Mouse (Mus musculus) right cerebral cortex, adult 2 months (tissue): ENCODE data around the gene Fyb2.

Experiments used
- DNase-seq, 2 experiments: peaks; one replicate each; pipeline ENCODE4 v3.0.0; 2021 to 2022; ENCODE audit warnings: low spot score in 2 of 2

Gene Fyb2

DNA sequence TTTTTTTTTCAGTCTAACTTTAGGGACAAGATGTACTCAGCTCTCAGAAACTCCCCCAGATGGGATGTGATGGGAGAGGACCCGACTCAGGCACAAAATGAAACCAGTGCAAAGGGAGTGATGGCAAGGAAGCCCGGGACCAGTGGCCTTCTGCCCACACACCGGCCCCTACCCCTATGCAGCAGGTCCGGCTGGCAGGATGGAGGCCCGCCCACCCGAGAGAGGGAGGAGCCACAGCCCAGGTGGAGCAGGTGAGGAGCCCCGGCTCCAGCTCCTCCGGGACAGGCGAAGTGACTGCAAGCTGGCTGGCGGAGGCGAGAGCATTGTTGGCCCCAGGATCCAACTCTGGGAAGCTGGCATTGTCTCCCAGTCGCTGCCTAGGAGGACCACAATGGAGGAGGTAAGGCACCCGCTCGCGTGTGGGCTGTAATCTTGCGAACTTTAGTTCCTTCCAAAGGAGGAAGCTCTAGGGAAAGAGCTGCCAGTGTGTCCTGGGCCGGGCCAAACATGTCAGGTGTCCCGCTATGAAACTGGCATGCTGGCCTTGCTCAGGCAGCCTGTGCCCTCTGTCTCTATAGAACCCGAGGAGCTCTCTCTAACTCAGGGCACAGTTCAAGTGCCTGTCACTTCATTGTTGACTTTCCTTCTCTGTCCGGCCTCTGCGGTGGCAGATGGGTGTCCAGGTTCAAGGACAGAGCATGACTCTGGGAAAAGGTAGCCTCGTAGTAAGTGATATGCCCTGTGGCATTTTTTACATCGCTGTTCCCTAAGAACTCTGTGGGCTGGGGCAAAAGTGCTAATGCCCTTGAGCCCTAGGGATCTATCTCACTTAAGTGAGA, at the start of gene Fyb2:
Fyb2 (plus strand) TSS at position 166 of the 839 bp plus-strand sequence.
- DNase-seq: no peak

- DNase-seq: no peak
Measured at GRCm38 (mm10) chr4:104864397-104864796, 48.9 kb upstream of the Fyb2 start.

DNA sequence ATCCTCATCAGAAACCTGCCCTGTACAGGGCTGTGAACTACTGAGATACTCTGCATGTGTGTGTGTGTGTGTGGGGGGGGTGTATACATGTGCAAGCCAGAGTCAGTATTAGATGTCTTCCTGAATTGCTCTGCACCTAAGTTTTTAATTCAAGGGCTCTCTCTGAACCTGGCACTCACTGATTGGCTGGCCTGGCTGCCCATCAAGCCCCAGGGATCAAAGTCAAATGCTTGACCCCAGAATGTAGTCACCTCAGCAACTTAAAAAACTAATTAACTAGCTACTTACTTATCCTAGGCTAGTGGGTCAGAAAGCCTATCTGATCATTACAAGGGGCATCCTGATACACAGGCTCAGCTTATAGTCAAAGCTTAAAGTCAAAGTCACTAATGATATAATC, 43.7 kb upstream of the Fyb2 start:
- no peak for DNase-seq

DNA sequence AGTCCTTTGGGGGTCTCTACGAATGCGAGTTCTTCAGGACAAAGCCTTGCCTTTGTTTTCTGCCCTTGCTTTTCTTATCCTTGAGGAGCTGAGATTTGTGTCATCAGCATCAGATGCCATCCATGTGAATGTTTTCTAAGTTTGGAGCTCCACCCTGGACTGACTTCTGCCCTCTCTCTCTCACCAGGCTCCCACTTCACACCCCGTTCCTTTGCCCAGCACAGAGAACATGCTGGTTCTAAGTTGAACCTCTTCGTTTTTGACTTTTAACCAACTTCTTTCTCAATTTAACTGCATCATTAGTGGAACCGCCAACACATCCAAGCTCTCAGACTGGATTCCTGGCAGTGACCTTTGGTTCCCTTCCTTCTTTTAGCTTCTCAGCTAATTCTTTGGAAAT, 43.1 kb upstream of the Fyb2 start:
- no peak for DNase-seq

DNA sequence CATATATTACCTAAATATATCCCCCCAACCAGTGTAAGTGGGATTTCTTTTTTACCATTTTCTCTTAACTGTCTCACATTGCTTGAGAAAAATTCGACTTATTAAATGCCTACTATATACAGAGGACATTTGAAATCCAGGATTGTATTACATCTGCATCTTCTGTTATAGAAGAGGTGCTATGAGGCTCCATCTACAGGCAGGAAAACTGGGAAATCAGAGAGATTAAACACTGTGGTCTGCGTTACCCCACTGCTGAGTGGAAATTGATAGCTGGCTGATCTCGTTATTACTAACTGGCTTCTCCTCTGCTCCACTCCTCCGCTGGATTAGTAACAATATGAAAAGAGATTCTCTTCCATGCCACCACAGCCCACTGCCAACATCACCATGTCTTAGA, 37.4 kb upstream of the Fyb2 start:
- DNase-seq: no peak

- DNase-seq: no peak
Measured at GRCm38 (mm10) chr4:104876323-104876722, 36.9 kb upstream of the Fyb2 start, which contains the start of gene C8a. C8a (minus strand) TSS chr4:104876398.

DNA sequence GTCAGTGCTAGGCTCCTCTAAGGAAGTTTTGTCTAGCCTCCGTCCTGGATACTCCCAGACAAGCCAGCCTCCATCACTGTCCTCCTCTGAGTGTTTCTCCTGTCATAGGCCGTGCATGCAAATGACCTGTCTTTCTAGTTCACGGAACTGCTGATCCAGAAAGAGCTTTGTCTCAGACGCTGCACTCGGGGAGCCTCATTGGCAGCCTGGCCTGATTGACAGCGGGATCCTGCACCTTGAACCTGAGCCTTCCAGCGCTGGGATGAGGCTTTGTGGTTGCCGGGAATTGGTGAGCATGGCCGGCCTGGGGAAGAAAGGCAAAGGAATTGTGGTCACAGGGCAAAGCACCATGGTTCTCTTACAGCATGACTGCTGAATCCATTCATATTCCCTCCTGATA, 25.8 kb upstream of the Fyb2 start:
- DNase-seq: no peak

DNA sequence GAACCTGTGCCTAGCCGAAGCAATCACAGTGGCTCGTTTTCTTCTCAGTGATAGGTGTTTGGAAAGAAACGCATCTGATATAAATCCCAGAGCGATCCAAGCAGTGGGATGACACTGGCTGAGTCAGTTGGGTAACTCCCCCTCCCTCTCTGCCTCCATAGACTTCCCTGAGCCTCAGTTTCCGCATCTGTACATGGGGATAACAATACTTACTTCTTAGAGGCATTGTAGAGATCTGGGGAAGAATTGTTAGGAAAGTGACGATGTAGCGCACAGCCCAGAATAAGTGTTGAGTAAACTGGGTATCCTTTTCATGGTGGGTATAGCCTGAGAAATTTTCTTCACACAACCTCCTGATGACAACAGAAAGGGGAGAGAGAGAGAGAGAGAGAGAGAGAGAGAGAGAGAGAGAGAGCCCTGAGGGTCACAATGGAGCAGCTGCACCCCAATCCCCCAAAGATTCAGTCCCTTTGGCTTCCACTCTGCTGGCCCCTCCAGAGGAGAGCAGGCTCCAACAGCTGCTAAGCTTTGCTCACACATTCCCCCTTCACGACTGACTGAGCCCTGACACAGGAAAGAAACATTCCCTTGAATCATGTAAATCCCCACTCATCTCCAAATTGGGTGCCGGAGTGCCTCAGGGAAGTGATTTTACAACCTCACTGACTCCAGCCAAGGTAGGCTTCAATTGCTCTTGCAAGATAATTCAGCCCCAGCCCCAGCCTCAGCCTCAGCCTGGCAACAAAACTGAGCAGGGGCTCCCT, 24.6 kb upstream of the Fyb2 start:
- DNase-seq: no peak

- no peak for DNase-seq
Measured at GRCm38 (mm10) chr4:104891708-104892107, 21.5 kb upstream of the Fyb2 start.

GRCm38 (mm10) chr4:104893588-104893987, 19.7 kb upstream of the Fyb2 start:
- DNase-seq: no peak

GRCm38 (mm10) chr4:104894004-104894734, 19.1 kb upstream of the Fyb2 start:
- DNase-seq: peak; percentile 69 to 77

- no peak for DNase-seq
Measured at GRCm38 (mm10) chr4:104902836-104903235, 10.4 kb upstream of the Fyb2 start.

DNA sequence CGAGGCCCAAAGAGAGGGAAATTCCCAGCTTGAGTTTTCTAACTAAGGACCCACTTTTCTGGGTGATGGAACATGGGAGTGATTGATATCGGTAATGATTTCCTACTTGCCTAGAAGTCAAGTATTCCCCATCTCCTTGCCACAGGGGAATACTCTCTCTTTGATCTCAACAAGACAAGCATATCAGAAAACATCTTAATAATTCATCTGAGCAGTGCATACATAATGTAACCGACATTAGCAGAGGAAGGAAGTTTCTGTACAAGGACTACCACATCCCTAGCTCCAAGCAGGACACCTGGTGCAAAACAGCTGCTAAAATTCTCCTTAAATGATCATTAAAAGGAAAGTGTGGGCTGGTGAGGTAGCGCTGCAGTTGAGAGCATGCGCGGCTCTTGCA, 8.2 kb upstream of the Fyb2 start:
- no peak for DNase-seq

DNA sequence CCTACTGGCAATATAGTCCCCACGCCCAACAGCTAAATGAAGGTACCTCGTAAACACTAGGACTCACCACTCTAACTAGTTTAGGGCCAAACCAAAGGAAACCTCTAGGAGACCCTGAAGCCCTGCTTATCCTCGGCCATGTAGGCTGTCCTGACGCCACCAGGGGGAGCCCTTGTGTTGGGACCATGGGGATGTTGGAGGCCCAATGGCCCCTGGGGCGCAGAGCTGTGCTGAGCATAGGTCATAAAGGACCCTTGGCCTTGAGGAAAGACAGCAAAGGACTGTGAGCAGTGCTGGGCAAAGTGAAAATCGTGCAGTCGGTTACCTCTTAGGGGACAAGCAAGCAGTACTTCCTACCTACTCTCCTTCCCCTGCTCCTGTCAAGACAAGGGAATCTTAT, 1.6 kb upstream of the Fyb2 start:
- peak; percentile 65 to 73 for DNase-seq

DNA sequence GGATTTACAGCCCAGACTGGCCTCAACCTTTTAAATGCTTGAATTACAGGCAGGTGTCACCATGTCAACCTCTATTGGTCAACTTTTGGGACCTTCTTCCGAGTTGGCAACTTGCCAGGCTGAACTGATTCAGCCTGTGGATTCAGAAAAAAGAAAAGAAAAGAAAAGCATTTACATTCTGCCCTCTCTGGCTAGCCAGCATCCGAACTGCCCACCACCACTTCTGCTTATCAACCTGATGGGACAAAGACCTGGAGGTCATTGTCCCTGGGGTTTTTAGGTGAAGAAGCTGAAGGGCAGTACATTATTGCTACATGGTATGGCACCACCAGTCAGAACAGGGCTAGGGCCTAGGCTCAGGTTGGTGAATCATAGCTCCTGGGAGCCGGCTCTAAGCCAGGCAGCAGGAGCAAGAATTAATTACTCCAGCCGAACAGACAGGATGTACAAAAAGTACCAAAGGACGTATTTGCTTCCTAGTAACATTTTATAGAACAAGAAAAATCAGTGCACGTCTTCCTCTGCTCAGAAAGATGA, 1.5 kb downstream of the Fyb2 start:
- no peak for DNase-seq

- DNase-seq: no peak
Measured at GRCm38 (mm10) chr4:104918017-104918416, 4.8 kb downstream of the Fyb2 start.

DNA sequence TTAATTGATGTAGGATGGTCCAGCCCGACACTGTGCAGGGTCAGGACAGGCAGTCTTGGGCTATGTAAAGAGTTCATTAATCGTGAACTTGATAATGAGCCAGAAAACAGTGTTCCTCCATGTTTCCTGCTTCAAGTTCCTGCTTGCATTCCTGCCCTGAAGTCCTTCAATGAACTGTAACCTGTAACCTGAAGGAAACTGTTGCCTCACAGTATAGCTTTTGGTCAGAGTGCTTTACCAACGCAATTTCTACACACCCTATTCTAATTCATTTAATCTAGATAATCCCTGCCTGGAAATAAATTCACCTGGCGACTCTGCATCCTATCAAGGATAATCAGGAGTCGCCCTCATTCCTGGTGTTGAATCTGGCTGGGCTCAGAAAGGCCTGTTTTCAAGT, 12.1 kb downstream of the Fyb2 start:
- DNase-seq: no peak

GRCm38 (mm10) chr4:104929165-104929564, 15.9 kb downstream of the Fyb2 start:
- DNase-seq: no peak

- no peak for DNase-seq
Measured at GRCm38 (mm10) chr4:104933620-104934019, 20.4 kb downstream of the Fyb2 start.

GRCm38 (mm10) chr4:104934997-104935396, 21.7 kb downstream of the Fyb2 start:
- no peak for DNase-seq

GRCm38 (mm10) chr4:104935436-104935835, 22.2 kb downstream of the Fyb2 start:
- no peak for DNase-seq

GRCm38 (mm10) chr4:104936011-104936410, 22.8 kb downstream of the Fyb2 start:
- no peak for DNase-seq
